Mouse (Mus musculus) embryo, embryonic 11.5 days (tissue): Measurements from ENCODE around the gene Dnajc11.

Source experiments
- DNase-seq: peaks from one replicate; pipeline ENCODE4 v3.0.0-alpha.2; 2012; ENCODE audit warnings: low read depth, low spot score

Gene Dnajc11

GRCm38 (mm10) chr4:151933505-151934214 is at the start of gene Dnajc11:
Gene Dnajc11 (plus strand): TSS chr4:151933691.
- peak; percentile 89 for DNase-seq

- DNase-seq = no peak
These were observed 40.2 kb upstream of the Dnajc11 start for GRCm38 (mm10) chr4:151893241-151893640.

- no peak for DNase-seq
These were observed 38.6 kb upstream of the Dnajc11 start for GRCm38 (mm10) chr4:151894926-151895325.

- no peak for DNase-seq
These were observed 37.9 kb upstream of the Dnajc11 start for GRCm38 (mm10) chr4:151895624-151896023.

GRCm38 (mm10) chr4:151897069-151897617 is 36.3 kb upstream of the Dnajc11 start:
- no peak for DNase-seq

DNA sequence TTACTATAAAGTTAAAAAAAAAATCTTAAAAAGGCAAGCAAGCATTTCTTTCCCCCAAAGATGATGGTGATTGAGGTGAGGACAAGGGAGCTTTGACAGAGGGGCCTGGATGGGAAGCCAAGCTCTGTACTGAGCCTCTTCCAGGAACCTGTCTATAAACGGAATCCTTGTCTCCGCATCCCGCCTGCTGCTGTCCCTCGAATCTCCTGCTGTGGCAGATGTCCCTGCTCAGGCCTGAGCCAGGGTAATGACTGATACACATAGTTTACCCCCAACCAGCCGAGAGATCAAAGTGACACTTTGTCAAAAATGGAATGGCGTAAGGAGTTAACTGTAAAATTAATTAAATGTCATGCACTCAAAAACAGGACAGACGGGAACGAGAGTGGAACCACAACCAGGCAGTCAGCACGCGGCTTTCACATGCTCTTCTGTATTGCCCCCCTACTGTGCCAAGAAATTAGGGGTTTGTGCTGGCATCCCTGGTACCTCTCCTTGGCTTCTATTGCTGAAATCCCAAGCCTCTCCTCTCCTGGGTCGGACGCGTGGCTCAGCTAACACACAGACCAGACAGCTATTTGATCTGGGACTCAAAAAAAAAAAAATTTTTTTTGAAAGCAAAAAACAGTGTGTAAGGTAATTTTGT is 34.8 kb upstream of the Dnajc11 start:
- DNase-seq = no peak

- no peak for DNase-seq
These were observed 33.6 kb upstream of the Dnajc11 start for GRCm38 (mm10) chr4:151899707-151900384.

- no peak for DNase-seq
These were observed 32.8 kb upstream of the Dnajc11 start for GRCm38 (mm10) chr4:151900735-151901134.

- no peak for DNase-seq
These were observed 32.1 kb upstream of the Dnajc11 start for GRCm38 (mm10) chr4:151901422-151901821.

- no peak for DNase-seq
These were observed 31.3 kb upstream of the Dnajc11 start for GRCm38 (mm10) chr4:151902046-151902688.

GRCm38 (mm10) chr4:151902689-151903241 is 30.7 kb upstream of the Dnajc11 start:
- DNase-seq = no peak

DNA sequence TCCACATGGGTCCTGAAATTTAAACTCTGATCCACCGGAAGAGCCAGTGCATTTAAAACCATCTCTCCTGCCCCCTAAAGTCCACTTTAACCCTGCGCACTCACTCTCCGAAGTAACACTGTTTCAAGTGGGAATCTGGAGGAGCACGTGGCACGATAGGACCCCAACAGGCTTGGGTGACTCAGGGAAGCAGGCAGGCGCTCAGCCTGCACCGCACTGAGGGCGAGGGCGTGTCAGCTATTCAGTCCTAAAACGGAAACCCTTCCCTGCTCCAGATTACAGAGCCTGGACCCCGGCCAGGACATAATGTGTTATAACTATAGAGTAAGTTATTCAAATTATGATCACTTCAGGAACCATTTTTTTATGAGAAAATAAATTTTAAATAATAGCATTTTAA is 29.4 kb upstream of the Dnajc11 start:
- no peak for DNase-seq

DNA sequence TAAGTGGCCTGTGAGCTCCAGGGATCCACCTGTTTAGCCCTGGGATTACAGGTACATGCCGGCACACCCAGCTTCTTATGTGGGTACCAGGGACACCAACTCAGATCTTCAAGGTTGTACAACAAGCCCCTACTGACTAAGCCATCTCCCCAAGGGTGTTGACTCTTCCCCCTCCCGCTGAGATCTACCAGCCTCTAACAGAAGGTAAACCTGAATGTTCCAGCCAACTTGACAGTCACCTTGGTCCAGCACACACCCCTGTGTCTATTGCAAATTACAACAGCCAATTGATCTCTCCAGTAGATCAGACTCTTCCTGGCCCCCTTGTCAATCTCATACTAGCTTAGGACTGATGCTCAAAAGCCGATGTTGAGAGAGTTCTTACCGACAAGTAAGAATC is 27.9 kb upstream of the Dnajc11 start:
- no peak for DNase-seq

DNA sequence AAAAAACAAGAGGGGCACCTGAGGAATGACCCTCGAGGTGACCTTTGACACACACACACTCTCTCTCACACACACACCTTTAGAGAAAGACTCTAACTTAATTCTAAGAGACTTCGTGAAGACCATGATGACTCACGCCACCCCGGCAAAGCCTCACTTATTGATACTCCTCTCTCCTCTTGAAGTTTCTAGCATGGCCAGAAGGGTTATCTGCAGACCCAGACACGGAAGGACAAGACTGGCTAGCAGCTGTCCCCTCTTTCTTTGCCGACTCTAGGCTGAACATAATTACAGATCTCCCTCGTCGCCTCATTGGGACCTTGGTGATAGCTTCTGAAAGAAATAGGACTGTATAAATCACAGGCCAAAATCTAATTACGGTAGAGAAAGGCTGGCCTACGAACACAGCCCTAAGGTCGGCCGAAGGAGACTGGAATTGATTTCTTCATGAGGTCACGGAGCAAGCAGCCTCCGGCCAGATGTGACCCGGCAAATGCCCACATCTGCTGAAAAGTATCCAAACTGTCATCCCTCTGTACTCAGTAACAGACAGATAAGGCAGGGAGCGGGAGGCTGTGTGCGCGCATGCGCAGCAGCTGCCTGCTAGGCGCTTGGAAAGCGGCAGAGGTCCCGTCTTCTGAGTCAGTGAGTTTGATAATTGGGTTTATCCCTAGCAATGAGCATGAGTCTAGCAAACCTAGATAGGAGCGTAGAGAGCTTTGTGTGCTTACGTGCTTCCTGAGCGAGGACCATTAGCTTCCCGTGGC is 25.7 kb upstream of the Dnajc11 start:
- no peak for DNase-seq

GRCm38 (mm10) chr4:151908809-151909208 is 24.7 kb upstream of the Dnajc11 start:
- DNase-seq = no peak

DNA sequence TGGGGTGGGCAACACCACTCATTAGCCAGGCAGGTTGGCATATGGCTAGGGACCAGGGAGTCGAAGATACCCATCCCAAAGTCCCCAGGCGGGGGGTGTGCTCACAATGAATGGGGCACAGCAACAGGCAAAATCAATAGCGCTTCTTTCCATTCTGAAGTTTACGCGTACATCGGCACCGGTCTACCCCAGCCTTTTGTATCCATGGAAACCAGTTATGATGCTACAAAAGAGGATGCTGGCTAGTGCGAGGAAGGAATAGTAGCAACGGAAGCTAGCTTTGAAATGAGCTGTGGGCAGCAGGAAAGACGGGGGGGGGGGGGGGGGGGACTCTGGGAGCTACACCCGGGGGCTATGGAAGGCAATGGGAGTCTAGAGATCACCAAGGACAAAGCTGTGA is 17.2 kb upstream of the Dnajc11 start:
- no peak for DNase-seq

- no peak for DNase-seq
These were observed 14.2 kb upstream of the Dnajc11 start for GRCm38 (mm10) chr4:151919135-151919840.

DNA sequence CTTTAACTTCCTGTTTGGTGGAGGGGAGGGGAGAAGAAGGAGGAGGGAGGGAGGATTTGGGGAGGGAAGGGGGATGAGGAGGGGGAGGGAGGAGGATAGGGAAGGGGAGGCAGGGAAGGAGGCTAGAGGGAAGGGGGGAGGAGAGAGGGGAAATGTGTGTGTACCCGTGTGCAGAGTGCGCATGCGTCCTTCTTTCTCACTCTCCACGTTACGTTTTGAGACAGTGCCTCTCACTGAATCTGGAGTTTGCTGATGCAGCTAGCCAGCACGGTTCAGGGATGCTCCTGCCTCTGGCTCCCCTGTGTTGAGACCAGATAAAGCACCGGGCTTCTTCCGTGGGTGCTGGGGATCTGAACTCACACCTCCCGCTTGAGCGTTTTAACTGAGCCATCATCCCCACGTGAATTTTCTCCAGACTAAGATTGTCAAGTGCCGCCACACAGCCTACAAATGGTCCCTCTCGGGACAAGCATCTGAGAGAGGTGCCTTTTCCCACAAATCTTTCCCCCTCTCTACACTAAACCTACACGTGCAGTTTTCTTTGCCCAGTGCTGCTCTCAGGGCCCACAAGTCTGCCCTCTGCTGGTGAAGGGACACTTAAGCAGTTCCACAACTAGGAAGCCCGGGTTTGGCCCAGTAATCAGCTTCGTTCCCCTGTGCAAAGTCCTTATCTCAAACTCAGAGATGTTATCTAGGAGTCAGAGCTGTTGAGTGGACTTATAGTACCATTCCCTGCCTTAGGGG is 13.4 kb upstream of the Dnajc11 start:
- DNase-seq = peak; percentile 48

- no peak for DNase-seq
These were observed 11.4 kb upstream of the Dnajc11 start for GRCm38 (mm10) chr4:151922124-151922523.
